Mouse (Mus musculus) liver, embryonic 15.5 days (tissue): ENCODE data around the gene Fam162b. TPM values are rescaled to one million over a fixed set of nuclear protein-coding genes. Genes with fewer than 3 reads are reported as not detected.
A peak's percentile ranks its signal among the peaks of the same experiment; 100 is the strongest.

Experiments used
- ATAC-seq: fragments of 200-750 bp; cut with Nextera tagmentation; 2 replicates; pipeline ENCODE4 v1.8.0; 2017; ENCODE audit warnings: moderate number of reproducible peaks, mild to moderate bottlenecking, moderate library complexity; ENCODE audit not compliant: insufficient read depth
- H3K27ac ChIP-seq: fragments of 300-500 bp; sonication (generic); replicated peaks from 2 replicates; pipeline ENCODE4 v1.5.1; 2015; ENCODE audit warnings: mild to moderate bottlenecking, inconsistent platforms
- H3K27me3 ChIP-seq: fragments of 300-500 bp; sonication (generic); 2 replicates; pipeline ENCODE4 v1.6.1; 2015; ENCODE audit warnings: mild to moderate bottlenecking, inconsistent platforms
- H3K36me3 ChIP-seq: fragments of 300-500 bp; sonication (generic); replicated peaks from 2 replicates; pipeline ENCODE4 v1.6.1; 2015; ENCODE audit warnings: moderate library complexity, mild to moderate bottlenecking, inconsistent platforms
- H3K4me1 ChIP-seq: fragments of 300-500 bp; sonication (generic); replicated peaks from 2 replicates; pipeline ENCODE4 v1.6.1; 2015; ENCODE audit warnings: inconsistent platforms
- H3K4me2 ChIP-seq: fragments of 300-500 bp; sonication (generic); 2 replicates; pipeline ENCODE4 v1.6.1; 2015; ENCODE audit warnings: moderate library complexity, mild to moderate bottlenecking, inconsistent platforms
- H3K4me3 ChIP-seq: fragments of 300-500 bp; sonication (generic); replicated peaks from 2 replicates; pipeline ENCODE4 v1.5.1; 2015; ENCODE audit warnings: mild to moderate bottlenecking, inconsistent platforms
- H3K9ac ChIP-seq: fragments of 300-500 bp; sonication (generic); 2 replicates; pipeline ENCODE4 v1.6.1; 2015; ENCODE audit warnings: moderate library complexity, mild to moderate bottlenecking, inconsistent platforms
- H3K9me3 ChIP-seq: fragments of 300-500 bp; sonication (generic); replicated peaks from 2 replicates; pipeline ENCODE4 v1.6.1; 2016; ENCODE audit warnings: inconsistent platforms
- WGBS: fragments of 180-500 bp; shearing (Covaris S2); methylation state at CpG from one replicate; pipeline ENCODE4 v1.1.7; 2015; ENCODE audit warnings: mixed read lengths; ENCODE audit not compliant: insufficient replicate concordance; 5-methylcytosine and 5-hydroxymethylcytosine counted together
- polyA plus RNA-seq: library from polyadenylated mRNA; unstranded; fragments of >200 nt; fragmentation: Nextera tagmentation; extraction: Ambion mirVana; gene quantifications from 2 replicates; pipeline ENCODE4 v1.2.1, GENCODE M21; 2015

The Fam162b gene
- polyA plus RNA-seq, result not detected in 2 replicates

- Histone ChIP-seq H3K4me3 (no peak within 1 kb of the TSS), H3K4me1 (no peaks in the 10 kb centered on the region; the same call in 1 of the 2 replicates), H3K9me3 (no peaks in the 10 kb centered on the region), H3K27ac (no peak within 1 kb of the TSS), H3K36me3 (no peaks in the 10 kb centered on the region), H3K4me2 (peak within 1 kb of the TSS; percentile 20; the same call in 1 of the 2 replicates), H3K27me3 (peaks cover 14% of the 10 kb centered on the region; the same call in 1 of the 2 replicates), H3K9ac (no peak within 1 kb of the TSS)
- no peak for ATAC-seq
- 5% methylated on average over 19 of the region's 19 CpGs for WGBS
These were observed at the start of gene Fam162b for GRCm38 (mm10) chr10:51590139-51590574. Gene Fam162b (minus strand): TSS chr10:51590517.

DNA sequence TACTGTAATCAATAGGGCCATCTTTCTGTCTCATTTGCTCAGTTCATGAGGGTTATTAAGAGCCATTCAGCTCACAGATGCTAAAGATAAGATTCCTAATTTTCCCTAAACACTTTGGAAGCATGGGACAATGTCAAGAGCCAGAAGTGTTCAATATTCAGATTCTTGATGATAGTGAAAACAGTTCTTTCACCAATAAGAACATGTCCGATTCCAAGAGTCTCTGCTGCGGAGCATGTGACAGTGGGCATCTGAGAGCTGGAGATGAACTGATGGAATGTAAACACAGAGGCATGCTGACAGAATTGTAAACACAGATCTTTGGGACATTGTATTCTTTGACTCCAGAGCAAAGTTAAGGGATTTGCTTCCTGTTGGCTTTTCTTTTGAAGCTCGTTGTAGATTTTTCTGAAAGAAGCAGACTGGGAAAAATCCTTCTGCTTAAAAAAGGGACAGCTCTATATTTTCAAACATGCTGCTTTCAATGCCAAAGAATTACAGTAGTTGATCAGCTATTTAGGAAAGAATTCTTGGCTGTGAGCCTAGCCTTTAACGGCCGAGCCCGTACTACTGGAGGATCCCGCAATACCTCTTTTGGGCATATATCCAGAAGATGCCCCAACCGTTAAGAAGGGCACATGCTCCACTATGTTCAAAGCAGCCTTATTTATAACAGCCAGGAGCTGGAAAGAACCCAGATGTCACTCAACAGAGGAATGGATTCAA is 41.3 kb upstream of the Fam162b start, which contains the start of gene Gprc6a:
Gene Gprc6a, minus strand, starts transcription at position 51 of the 726 bp plus-strand sequence.
- ATAC-seq, result no peak; the same call in 1 of the 2 replicates

DNA sequence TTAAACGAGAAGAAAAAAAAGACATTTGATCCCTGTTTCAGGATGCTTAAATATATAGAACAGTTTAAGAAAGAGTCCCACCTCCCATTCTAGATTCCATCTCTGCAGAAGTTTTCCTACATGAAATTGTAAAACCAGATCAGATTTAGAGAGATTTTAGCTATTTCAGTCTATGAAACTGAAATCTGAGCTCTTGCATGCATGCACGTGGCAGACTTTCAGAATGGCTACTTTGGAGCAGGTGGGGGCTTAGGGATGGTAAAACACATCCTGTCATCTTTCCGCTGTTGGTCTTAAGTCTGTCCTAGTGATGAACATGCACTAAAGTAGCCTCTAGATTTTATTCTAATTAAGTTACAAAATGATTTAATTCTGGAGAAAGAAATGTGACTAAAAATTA is 30.9 kb upstream of the Fam162b start:
- no peak overlapping the region for H3K4me3 ChIP-seq
- no peak overlapping the region for H3K4me2 ChIP-seq
- H3K4me1 ChIP-seq, result no peaks in the 10 kb centered on the region
- WGBS, result 63% methylated on average over 3 of the region's 3 CpGs
- H3K27ac ChIP-seq, result no peak overlapping the region
- no peaks in the 10 kb centered on the region for H3K27me3 ChIP-seq
- ATAC-seq, result no peak
- H3K9me3 ChIP-seq, result no peaks in the 10 kb centered on the region
- no peak overlapping the region for H3K9ac ChIP-seq
- no peaks in the 10 kb centered on the region for H3K36me3 ChIP-seq

More for the DNA sequence above, 41.3 kb upstream of the Fam162b start, which contains the start of gene Gprc6a:
- no peaks in the 10 kb centered on the region for H3K4me1 ChIP-seq
- H3K9ac ChIP-seq, result no peak within 1 kb of the TSS
- H3K27me3 ChIP-seq, result no peaks in the 10 kb centered on the region
- H3K4me3 ChIP-seq, result no peak within 1 kb of the TSS
- H3K4me2 ChIP-seq, result no peak within 1 kb of the TSS
- H3K36me3 ChIP-seq, result no peaks in the 10 kb centered on the region
- WGBS, result 63% methylated on average over 8 of the region's 8 CpGs
- no peak within 1 kb of the TSS for H3K27ac ChIP-seq
- no peaks in the 10 kb centered on the region for H3K9me3 ChIP-seq

DNA sequence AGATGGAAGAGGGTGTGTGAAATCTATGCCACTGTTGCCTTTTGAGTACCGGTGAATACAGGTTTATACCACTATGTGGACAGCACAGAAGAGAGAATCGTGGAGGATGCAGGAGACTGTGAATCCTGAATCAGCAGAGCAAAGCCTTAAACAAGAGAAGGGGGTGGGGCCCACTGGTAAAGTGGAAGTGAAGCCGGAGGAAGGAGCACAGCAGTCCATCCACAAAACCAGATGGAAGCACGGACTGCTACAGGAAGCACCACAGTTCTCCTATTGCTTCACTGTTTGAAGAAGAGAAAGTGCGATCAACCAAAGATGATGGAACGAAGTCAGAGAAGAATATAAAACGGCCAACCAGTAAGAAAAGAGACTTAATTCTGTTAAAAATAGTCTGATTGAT is 29.8 kb upstream of the Fam162b start:
- Histone ChIP-seq H3K36me3 (no peaks in the 10 kb centered on the region), H3K27ac (no peak overlapping the region), H3K4me3 (no peak overlapping the region), H3K4me2 (no peak overlapping the region), H3K9ac (no peak overlapping the region), H3K27me3 (no peaks in the 10 kb centered on the region), H3K4me1 (no peaks in the 10 kb centered on the region), H3K9me3 (no peaks in the 10 kb centered on the region)
- WGBS, result 53% methylated on average over 7 of the region's 7 CpGs
- no peak for ATAC-seq

GRCm38 (mm10) chr10:51618538-51618937 is 28.2 kb upstream of the Fam162b start:
- Histone ChIP-seq H3K9me3 (no peaks in the 10 kb centered on the region), H3K4me2 (no peak overlapping the region), H3K27me3 (no peaks in the 10 kb centered on the region), H3K4me1 (no peaks in the 10 kb centered on the region), H3K27ac (no peak overlapping the region), H3K4me3 (no peak overlapping the region), H3K36me3 (no peaks in the 10 kb centered on the region), H3K9ac (no peak overlapping the region)
- ATAC-seq, result no peak
- 51% methylated on average over 2 of the region's 2 CpGs for WGBS

- no peaks in the 10 kb centered on the region for H3K36me3 ChIP-seq
- no peak overlapping the region for H3K9ac ChIP-seq
- no peak overlapping the region for H3K4me2 ChIP-seq
- no peaks in the 10 kb centered on the region for H3K9me3 ChIP-seq
- H3K27ac ChIP-seq, result no peak overlapping the region
- ATAC-seq, result no peak
- no peaks in the 10 kb centered on the region for H3K27me3 ChIP-seq
- no peaks in the 10 kb centered on the region for H3K4me1 ChIP-seq
- no peak overlapping the region for H3K4me3 ChIP-seq
- WGBS, result 56% methylated on average over 11 of the region's 11 CpGs
These were observed 24.7 kb upstream of the Fam162b start for GRCm38 (mm10) chr10:51614826-51615590.

DNA sequence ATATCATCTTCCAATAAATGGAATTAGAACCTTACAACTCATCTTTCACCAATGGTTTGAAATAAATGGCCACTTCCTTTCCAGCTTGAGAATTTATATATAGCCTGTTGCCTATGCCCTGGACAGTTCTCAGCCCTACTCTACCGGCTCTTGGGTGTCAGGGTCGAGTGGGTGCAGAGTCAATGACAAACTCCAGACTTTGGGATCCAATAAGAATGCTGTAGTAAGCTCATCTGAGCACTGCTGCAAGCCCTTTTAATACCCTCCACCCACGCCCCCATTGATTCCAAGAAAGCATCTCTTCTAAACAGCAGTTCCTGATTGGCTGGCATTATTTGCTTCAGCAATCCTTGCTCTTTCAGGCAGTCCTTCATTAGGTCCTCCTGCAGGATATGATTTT is 23.1 kb upstream of the Fam162b start:
- H3K36me3 ChIP-seq, result no peaks in the 10 kb centered on the region
- H3K4me3 ChIP-seq, result no peak overlapping the region
- H3K9me3 ChIP-seq, result no peaks in the 10 kb centered on the region
- H3K27me3 ChIP-seq, result no peaks in the 10 kb centered on the region
- no peak for ATAC-seq
- 46% methylated on average over 3 of the region's 3 CpGs for WGBS
- no peak overlapping the region for H3K27ac ChIP-seq
- no peak overlapping the region for H3K4me2 ChIP-seq
- no peaks in the 10 kb centered on the region for H3K4me1 ChIP-seq
- no peak overlapping the region for H3K9ac ChIP-seq

- Histone ChIP-seq H3K9ac (no peak overlapping the region), H3K4me1 (no peaks in the 10 kb centered on the region), H3K27me3 (no peaks in the 10 kb centered on the region), H3K4me2 (no peak overlapping the region), H3K9me3 (no peaks in the 10 kb centered on the region), H3K4me3 (no peak overlapping the region), H3K27ac (no peak overlapping the region), H3K36me3 (no peaks in the 10 kb centered on the region)
- ATAC-seq, result no peak
- 53% methylated on average over 9 of the region's 9 CpGs for WGBS
These were observed 21.8 kb upstream of the Fam162b start for GRCm38 (mm10) chr10:51611969-51612682.

- H3K4me3 ChIP-seq, result no peak overlapping the region
- no peaks in the 10 kb centered on the region for H3K4me1 ChIP-seq
- H3K36me3 ChIP-seq, result no peaks in the 10 kb centered on the region
- H3K9me3 ChIP-seq, result no peaks in the 10 kb centered on the region
- H3K4me2 ChIP-seq, result no peak overlapping the region
- H3K9ac ChIP-seq, result no peak overlapping the region
- ATAC-seq, result no peak
- no peak overlapping the region for H3K27ac ChIP-seq
- no peaks in the 10 kb centered on the region for H3K27me3 ChIP-seq
- 54% methylated on average over 4 of the region's 4 CpGs for WGBS
These were observed 19.6 kb upstream of the Fam162b start for GRCm38 (mm10) chr10:51609741-51610425.

DNA sequence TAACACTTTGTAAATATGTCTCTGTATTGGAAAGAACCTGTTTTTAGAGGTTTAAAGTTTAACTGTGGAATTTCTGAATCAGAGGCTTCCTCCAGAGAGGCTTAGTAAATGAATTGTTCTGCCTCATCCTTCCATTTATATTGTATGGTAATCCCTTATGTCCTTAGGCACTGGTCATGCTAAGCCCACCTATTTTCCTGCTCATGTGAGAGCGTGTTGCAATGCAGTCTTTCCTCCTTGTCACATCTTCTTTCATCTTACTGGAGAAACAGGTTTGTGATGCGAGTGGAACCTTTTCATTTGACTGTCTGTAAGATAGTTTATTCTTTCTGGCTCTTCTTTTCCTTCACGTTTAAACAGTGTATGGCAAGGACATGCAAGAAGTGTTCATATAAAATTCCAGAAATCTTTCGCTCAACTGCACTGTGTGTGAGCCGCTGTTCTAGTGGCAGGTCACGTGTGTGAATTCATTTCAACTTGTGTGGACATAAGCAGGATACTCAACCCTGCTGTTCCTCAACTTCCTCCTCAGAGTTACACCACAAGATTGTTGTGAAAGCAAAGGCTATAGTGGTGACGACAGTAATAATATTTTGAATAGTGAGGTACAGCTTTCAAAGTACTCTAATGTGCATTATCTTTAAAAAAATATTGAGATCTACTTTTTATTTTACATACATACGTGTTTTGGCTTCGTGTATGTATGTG is 6.8 kb upstream of the Fam162b start:
- Histone ChIP-seq H3K9ac (no peak overlapping the region), H3K4me3 (no peak overlapping the region), H3K27ac (no peak overlapping the region), H3K4me1 (no peaks in the 10 kb centered on the region), H3K4me2 (no peak overlapping the region), H3K27me3 (no peaks in the 10 kb centered on the region), H3K9me3 (no peaks in the 10 kb centered on the region), H3K36me3 (no peaks in the 10 kb centered on the region)
- no peak for ATAC-seq
- 51% methylated on average over 9 of the region's 9 CpGs for WGBS
